Mouse (Mus musculus) spleen, adult 2 months (tissue): ENCODE measurements around the gene Ccdc171.

Source experiments
- CTCF ChIP-seq: fragments of 200-500 bp; IDR thresholded peaks from 2 replicates; pipeline ENCODE4 v1.5.1; 2011; ENCODE audit warnings: mild to moderate bottlenecking, inconsistent platforms; ENCODE audit not compliant: insufficient read depth, insufficient read length, insufficient replicate concordance; ENCODE audit errors: extremely low read depth
- POLR2A ChIP-seq: fragments of 200-500 bp; IDR thresholded peaks from 2 replicates; pipeline ENCODE4 v1.6.1; 2011; ENCODE audit warnings: low read depth, low read length, inconsistent platforms

GRCm38 (mm10) chr4:83501037-83501430, 24.3 kb upstream of the Ccdc171 start:
- TF ChIP-seq POLR2A (no peak), CTCF (no peak)
